Mouse (Mus musculus) neural tube, embryonic 15.5 days (tissue): ENCODE results near the gene Hoxd11. TPM values are rescaled to one million over a fixed set of nuclear protein-coding genes. Genes with fewer than 3 reads are reported as not detected.
A peak's percentile ranks its signal among the peaks of the same experiment; 100 is the strongest.

ENCODE experiments used
- ATAC-seq: fragments of 200-750 bp; cut with Nextera tagmentation; 2 replicates; pipeline ENCODE4 v1.8.0; 2017; ENCODE audit warnings: mild to moderate bottlenecking, moderate TSS enrichment, moderate library complexity; ENCODE audit not compliant: low FRiP score
- H3K27ac ChIP-seq: fragments of 300-500 bp; sonication (generic); replicated peaks from 2 replicates; pipeline ENCODE4 v1.5.1; 2015; ENCODE audit warnings: mild to moderate bottlenecking, inconsistent platforms
- H3K27me3 ChIP-seq: fragments of 300-500 bp; sonication (generic); replicated peaks from 2 replicates; pipeline ENCODE4 v1.6.1; 2015; ENCODE audit warnings: inconsistent platforms
- H3K36me3 ChIP-seq: fragments of 300-500 bp; sonication (generic); 2 replicates; pipeline ENCODE4 v1.6.1; 2015; ENCODE audit warnings: inconsistent platforms
- H3K4me1 ChIP-seq: fragments of 300-500 bp; sonication (generic); 2 replicates; pipeline ENCODE4 v1.6.1; 2015; ENCODE audit warnings: inconsistent platforms
- H3K4me2 ChIP-seq: fragments of 300-500 bp; sonication (generic); 2 replicates; pipeline ENCODE4 v1.6.1; 2015; ENCODE audit warnings: inconsistent platforms, mild to moderate bottlenecking, moderate library complexity
- H3K4me3 ChIP-seq: fragments of 300-500 bp; sonication (generic); replicated peaks from 2 replicates; pipeline ENCODE4 v1.5.1; 2015; ENCODE audit warnings: mild to moderate bottlenecking, inconsistent platforms
- H3K9ac ChIP-seq: fragments of 300-500 bp; sonication (generic); replicated peaks from 2 replicates; pipeline ENCODE4 v1.6.1; 2015; ENCODE audit warnings: mild to moderate bottlenecking, inconsistent platforms
- H3K9me3 ChIP-seq: fragments of 300-500 bp; sonication (generic); replicated peaks from 2 replicates; pipeline ENCODE4 v1.6.1; 2016; ENCODE audit warnings: inconsistent platforms
- WGBS: fragments of 180-500 bp; shearing (Covaris S2); methylation state at CpG from one replicate; pipeline ENCODE4 v1.1.7; 2015; ENCODE audit warnings: mixed read lengths; 5-methylcytosine and 5-hydroxymethylcytosine counted together
- polyA plus RNA-seq: library from polyadenylated mRNA; unstranded; fragments of >200 nt; fragmentation: Nextera tagmentation; extraction: Ambion mirVana; gene quantifications from 2 replicates; pipeline ENCODE4 v1.2.1, GENCODE M21; 2015

Hoxd11 gene
- polyA plus RNA-seq, 1 experiment from 2014 or later: 4.1 TPM

DNA sequence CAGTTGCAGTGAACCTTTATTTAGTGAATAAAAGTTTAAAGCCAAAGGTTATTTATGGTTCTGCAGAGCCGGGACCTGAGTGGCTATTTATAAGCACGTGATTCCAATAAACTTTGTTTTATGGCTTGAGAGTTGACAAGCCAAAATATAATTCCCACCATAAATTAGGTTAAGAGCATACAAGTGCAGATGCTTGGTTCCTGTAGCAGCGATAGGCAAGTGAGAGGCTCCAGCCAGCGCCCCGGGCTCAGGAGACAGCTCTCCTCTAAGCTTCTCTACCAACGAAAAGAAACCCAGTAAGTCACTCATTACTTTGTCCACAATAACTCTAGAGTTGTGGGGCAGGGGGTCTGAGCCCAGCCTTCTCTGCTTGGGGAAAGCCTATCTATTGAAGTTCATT is 42.5 kb downstream of the Hoxd11 start:
- H3K4me2 ChIP-seq: peak overlapping the region; percentile 60
- H3K27ac ChIP-seq: peak overlapping the region; percentile 81
- peak overlapping the region; percentile 43; the same call in 1 of the 2 replicates for H3K9ac ChIP-seq
- no peaks in the 10 kb centered on the region for H3K36me3 ChIP-seq
- H3K9me3 ChIP-seq: no peaks in the 10 kb centered on the region
- H3K4me1 ChIP-seq: peaks cover 99% of the 10 kb centered on the region
- 6% methylated on average over 6 of the region's 6 CpGs for WGBS
- no peak for ATAC-seq
- peak overlapping the region; percentile 10 for H3K4me3 ChIP-seq
- H3K27me3 ChIP-seq: no peaks in the 10 kb centered on the region

DNA sequence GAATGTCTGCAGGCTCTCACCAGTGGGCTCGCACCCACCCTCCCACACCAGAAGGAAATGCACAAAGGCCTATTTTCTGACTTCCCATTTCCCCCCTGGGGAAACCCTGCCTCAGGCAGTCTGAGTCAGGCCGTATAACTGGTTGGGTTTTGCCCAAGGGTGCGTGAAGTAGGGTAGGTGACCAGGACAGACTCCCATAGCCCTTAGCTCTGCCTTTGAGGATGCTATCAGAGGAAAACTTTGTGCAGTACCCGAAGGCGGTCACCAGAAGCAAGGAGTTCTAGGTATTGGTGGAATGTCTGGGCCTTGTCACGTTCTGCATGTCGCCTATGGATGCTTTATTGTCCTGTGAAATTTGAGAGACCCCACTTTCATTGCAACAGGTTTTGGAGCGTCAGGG is 43.6 kb downstream of the Hoxd11 start:
- H3K4me2 ChIP-seq: peak overlapping the region; percentile 60
- H3K4me1 ChIP-seq: peaks cover 99% of the 10 kb centered on the region
- no peaks in the 10 kb centered on the region for H3K36me3 ChIP-seq
- H3K27ac ChIP-seq: peak overlapping the region; percentile 81
- peak overlapping the region; percentile 10 for H3K4me3 ChIP-seq
- H3K9me3 ChIP-seq: no peaks in the 10 kb centered on the region
- H3K9ac ChIP-seq: peak overlapping the region; percentile 43
- no peak for ATAC-seq
- no peaks in the 10 kb centered on the region for H3K27me3 ChIP-seq
- 14% methylated on average over 8 of the region's 8 CpGs for WGBS

DNA sequence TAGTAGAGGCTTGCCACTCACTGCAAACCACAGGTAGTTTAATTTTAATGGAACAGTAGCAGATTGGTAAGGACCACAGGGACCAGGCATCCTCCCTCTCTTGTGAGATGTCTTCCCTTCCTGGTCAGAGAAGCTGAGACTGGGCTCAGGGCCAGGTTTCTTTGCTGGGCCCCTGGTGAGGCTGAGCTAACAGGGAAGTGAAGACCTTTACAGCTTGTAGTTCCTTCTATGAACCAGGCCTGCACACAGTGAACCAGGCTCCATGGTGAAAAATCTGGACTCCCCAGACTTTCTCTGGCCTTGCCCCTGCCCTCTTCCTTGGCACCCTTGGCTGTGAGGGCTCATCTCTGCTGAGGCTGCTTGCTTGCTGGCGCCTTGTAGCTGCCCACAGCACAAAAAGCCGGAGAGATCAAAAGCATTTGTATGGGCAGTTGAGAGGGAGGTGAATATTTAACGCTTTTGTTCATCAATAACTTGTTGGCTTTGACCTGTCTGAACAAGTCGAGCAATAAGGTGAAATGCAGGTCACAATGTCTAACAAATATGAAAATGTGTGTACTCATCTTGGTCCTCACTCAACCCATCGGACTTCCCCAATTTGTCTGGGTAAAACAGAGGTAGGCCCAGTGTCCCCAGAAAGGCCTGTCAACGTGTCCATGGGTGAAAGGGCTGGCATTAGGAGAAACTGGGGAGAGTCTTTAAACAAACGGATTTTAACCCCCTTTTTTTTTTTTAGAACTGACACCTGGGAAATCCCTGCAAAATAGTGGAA is 45.1 kb downstream of the Hoxd11 start:
- H3K36me3 ChIP-seq: no peaks in the 10 kb centered on the region
- H3K27ac ChIP-seq: peak overlapping the region; percentile 81
- peaks cover 100% of the 10 kb centered on the region for H3K4me1 ChIP-seq
- no peak for ATAC-seq
- peak overlapping the region; percentile 60 for H3K4me2 ChIP-seq
- H3K9me3 ChIP-seq: no peaks in the 10 kb centered on the region
- 20% methylated on average over 7 of the region's 7 CpGs for WGBS
- H3K9ac ChIP-seq: peak overlapping the region; percentile 43
- H3K4me3 ChIP-seq: peak overlapping the region; percentile 10
- H3K27me3 ChIP-seq: no peaks in the 10 kb centered on the region

DNA sequence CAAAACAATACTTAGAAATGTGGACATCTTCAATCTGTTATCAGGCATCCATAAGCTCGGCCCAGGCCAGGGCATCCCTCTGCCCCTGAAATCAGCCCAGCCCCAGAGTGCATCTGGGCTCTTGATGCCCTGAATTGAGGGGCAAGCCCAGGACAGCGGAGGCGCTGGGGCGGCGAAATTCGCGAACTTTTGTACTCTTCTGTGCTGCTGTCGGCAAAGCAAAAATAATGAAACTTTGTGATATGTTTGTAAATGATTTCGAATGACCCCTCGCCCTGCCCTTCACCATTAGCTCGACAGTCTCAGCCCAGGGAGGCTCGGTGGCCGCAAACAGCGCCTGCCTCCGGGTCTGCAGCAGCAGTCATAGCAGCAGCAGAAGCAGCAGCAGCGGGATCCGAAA is 45.8 kb downstream of the Hoxd11 start:
- H3K9me3 ChIP-seq: no peaks in the 10 kb centered on the region
- peaks cover 96% of the 10 kb centered on the region for H3K4me1 ChIP-seq
- peak overlapping the region; percentile 12 for H3K4me3 ChIP-seq
- no peaks in the 10 kb centered on the region for H3K27me3 ChIP-seq
- WGBS: 16% methylated on average over 17 of the region's 17 CpGs
- no peaks in the 10 kb centered on the region for H3K36me3 ChIP-seq
- peak overlapping the region; percentile 81 for H3K27ac ChIP-seq
- peak overlapping the region; percentile 60 for H3K4me2 ChIP-seq
- no peak for ATAC-seq
- peak overlapping the region; percentile 43 for H3K9ac ChIP-seq

DNA sequence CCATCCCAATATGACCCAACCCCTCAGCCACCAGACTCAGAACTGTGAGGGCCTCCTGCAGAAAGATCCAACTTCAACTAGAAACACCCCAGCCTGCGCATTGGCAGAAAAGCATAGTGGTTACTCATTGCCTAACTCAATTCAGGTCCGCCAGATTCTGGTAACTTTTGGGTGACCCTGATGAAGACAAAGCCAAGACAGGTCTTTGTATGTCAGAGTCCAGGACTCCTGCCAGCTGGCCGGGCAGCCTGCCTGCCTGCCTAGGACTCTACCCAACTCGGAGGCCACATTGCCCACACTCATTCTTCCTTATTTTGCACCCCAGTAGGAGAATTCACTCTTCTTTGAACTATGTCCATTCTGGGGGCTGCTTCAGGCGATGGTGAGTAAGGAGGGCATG is 47.2 kb downstream of the Hoxd11 start, which contains the start of gene Gm28230:
Gm28230 (plus strand) TSS at position 178 of the 400 bp plus-strand sequence.
- H3K36me3 ChIP-seq: no peaks in the 10 kb centered on the region
- ATAC-seq: peak; percentile 32; the same call in 1 of the 2 replicates
- H3K27ac ChIP-seq: peak within 1 kb of the TSS; percentile 81
- no peaks in the 10 kb centered on the region for H3K27me3 ChIP-seq
- peak within 1 kb of the TSS; percentile 43 for H3K9ac ChIP-seq
- H3K4me2 ChIP-seq: peak within 1 kb of the TSS; percentile 60
- H3K4me1 ChIP-seq: peaks cover 94% of the 10 kb centered on the region
- H3K9me3 ChIP-seq: no peaks in the 10 kb centered on the region
- 12% methylated on average over 5 of the region's 5 CpGs for WGBS
- peak within 1 kb of the TSS; percentile 38 for H3K4me3 ChIP-seq

DNA sequence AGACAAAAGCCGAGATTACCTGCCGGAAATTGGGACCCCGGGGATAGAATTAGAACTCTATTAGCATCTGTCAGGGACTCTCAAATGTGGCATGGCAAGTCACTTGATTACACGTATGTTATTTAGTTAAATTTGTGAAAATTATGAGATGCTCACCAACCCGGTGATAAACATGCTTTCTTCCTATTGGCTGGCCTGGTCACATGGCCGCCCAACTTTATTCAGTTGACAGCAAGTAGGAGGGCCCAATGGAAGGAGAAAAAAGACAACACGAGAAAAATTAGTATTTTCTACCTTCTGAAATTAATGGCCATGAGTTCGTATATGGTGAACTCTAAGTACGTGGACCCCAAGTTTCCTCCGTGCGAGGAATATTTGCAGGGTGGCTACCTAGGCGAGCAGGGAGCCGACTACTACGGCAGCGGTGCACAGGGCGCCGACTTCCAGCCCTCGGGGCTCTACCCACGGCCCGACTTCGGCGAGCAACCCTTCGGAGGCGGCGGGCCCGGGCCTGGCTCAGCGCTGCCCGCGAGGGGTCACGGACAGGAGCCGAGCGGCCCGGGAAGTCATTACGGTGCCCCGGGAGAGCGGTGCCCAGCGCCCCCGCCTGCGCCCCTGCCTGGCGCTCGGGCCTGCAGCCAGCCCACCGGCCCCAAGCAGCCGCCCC is 47.7 kb downstream of the Hoxd11 start:
- peaks cover 93% of the 10 kb centered on the region for H3K4me1 ChIP-seq
- peak overlapping the region; percentile 40 for H3K9ac ChIP-seq
- ATAC-seq: 0 out of 2 replicates have a peak, but pooled peaks have one; percentile 16

DNA sequence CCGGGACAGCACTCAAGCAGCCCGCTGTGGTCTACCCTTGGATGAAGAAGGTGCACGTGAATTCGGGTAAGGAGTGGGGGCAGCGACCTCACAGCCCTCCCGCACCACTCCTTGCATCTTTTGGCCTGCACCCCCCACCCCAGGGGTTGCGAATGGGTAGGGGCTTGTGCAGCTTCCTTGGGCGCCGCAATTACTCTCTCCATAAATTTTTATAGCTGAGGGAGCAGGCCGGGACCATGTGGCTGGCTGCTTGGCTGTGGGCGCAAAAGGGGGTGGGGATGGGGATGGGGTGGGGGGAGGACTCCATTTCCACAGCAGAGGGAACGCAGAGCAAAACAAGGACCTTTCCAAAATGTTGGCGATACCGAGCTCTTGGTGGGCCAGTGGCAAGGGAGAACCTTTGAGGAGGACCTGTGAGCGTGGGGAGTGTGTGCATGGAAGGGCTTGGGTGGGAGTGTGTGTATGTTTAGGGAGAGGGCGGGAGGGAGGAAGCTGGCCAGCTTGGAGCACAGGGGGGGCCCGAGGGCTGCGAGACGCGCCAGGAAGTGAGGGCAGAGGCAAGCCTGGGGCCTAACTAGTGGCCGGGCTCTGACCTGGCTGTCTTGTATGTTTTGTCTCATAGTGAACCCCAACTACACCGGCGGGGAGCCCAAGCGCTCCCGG is 48.4 kb downstream of the Hoxd11 start:
- peak; percentile 29; the same call in 1 of the 2 replicates for ATAC-seq
- H3K4me3 ChIP-seq: peak overlapping the region; percentile 38
- WGBS: 5% methylated on average over 24 of the region's 25 CpGs
- H3K4me1 ChIP-seq: peaks cover 93% of the 10 kb centered on the region
- peak overlapping the region; percentile 60 for H3K4me2 ChIP-seq
- no peaks in the 10 kb centered on the region for H3K36me3 ChIP-seq
- H3K9ac ChIP-seq: peak overlapping the region; percentile 40
- no peaks in the 10 kb centered on the region for H3K27me3 ChIP-seq
- no peaks in the 10 kb centered on the region for H3K9me3 ChIP-seq
- peak overlapping the region; percentile 81 for H3K27ac ChIP-seq

More for the DNA sequence above, 47.7 kb downstream of the Hoxd11 start:
- Histone ChIP-seq H3K27me3 (no peaks in the 10 kb centered on the region), H3K4me2 (peak overlapping the region; percentile 60), H3K9me3 (no peaks in the 10 kb centered on the region), H3K27ac (peak overlapping the region; percentile 81), H3K4me3 (peak overlapping the region; percentile 38), H3K36me3 (no peaks in the 10 kb centered on the region)
- 1% methylated on average over 31 of the region's 43 CpGs for WGBS

DNA sequence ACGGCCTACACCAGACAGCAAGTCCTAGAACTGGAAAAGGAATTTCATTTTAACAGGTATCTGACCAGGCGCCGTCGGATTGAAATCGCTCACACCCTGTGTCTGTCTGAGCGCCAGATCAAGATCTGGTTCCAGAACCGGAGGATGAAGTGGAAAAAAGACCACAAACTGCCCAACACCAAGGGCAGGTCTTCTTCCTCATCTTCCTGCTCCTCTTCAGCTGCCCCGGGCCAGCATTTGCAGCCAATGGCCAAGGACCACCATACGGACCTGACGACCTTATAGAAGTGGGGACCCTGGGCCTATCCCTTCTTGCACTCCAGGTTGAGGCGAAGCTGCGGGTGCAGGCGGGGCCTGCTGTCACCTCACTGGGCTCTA is 48.9 kb downstream of the Hoxd11 start:
- H3K27ac ChIP-seq: peak overlapping the region; percentile 81
- 17% methylated on average over 13 of the region's 13 CpGs for WGBS
- H3K27me3 ChIP-seq: no peaks in the 10 kb centered on the region
- H3K4me3 ChIP-seq: peak overlapping the region; percentile 38
- H3K4me2 ChIP-seq: peak overlapping the region; percentile 60
- no peaks in the 10 kb centered on the region for H3K36me3 ChIP-seq
- H3K9me3 ChIP-seq: no peaks in the 10 kb centered on the region
- peak overlapping the region; percentile 40 for H3K9ac ChIP-seq
- no peak for ATAC-seq
- peaks cover 92% of the 10 kb centered on the region for H3K4me1 ChIP-seq

DNA sequence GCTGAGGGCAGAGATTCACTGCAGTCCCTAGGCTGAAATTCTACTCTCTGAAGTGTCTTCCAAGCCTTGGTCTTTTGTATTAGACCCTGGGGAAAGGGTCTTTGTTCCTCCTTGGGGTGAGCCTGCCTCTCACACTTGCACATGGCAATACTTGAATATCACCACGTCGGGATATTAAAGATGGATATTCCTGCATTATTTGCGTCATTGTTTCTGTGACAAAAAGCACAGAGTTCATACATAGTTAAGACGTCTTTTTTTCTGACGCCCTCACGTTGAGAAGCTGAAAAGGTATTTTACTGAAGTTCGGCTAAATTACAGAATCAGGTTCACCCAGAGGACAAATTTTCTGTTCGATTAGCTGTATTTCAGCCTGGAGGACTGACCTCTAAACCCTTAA is 51.0 kb downstream of the Hoxd11 start:
- Histone ChIP-seq H3K4me1 (peaks cover 92% of the 10 kb centered on the region), H3K36me3 (no peaks in the 10 kb centered on the region), H3K4me3 (no peak overlapping the region), H3K27ac (peak overlapping the region; percentile 91), H3K27me3 (no peaks in the 10 kb centered on the region), H3K9me3 (no peaks in the 10 kb centered on the region), H3K4me2 (peak overlapping the region; percentile 58; the same call in 1 of the 2 replicates), H3K9ac (no peak overlapping the region; the same call in 1 of the 2 replicates)
- no peak for ATAC-seq
- WGBS: 15% methylated on average over 8 of the region's 8 CpGs

DNA sequence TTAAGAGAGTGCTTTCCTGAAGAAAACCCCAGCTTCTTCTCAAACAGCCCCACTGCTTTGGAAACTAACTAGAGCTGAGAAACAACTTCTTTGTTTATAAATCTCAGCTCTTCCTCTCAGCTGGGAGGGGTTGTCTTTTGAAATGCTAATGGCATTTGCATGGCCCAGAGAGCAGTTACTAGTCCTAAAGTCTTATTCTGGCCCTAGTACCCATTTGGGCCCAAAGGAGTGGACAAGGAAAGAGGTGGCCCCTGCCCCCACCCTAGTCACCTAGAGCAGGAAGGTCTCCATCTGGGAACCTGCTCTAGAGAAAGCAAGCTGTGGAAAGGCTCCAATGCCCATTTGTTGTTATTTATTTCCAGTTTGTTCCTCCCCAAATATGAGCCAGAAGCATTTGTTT is 51.7 kb downstream of the Hoxd11 start:
- Histone ChIP-seq H3K27me3 (no peaks in the 10 kb centered on the region), H3K36me3 (no peaks in the 10 kb centered on the region), H3K9me3 (no peaks in the 10 kb centered on the region), H3K9ac (no peak overlapping the region), H3K27ac (peak overlapping the region; percentile 91), H3K4me3 (no peak overlapping the region), H3K4me2 (peak overlapping the region; percentile 58), H3K4me1 (peaks cover 92% of the 10 kb centered on the region)
- ATAC-seq: no peak

DNA sequence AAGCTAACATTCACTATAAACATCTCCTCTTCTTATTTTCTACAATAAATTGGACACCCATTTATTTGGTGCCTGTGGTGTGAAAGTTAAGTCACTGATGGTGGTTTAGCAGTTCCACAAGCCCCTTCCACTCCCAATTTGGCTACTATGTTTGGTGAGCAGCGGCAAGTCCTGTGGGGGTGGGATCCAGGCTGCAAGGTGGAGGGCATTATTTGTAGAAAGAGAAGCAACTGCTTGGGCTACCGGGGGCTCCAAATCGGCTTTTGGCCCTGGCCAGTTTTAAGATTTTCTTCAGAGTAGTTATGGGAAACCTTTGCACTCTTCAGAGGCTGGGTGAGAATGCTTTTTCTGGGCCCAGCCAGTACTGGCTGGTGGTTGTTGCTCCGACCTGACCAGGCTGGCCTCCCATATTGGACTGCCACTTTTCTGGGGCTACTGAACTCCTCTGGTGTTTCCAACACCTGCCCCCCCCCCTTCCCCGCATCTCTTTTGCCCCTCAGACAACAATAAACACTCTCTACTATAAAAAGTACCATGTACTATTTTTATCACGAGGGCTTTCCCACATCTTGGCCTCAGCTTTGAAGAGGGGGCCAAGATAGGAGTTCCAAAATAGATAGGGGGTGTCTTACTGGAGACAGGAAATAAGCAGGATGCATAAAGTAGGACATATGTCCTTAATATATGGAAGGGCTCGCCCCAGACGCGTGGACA is 52.6 kb downstream of the Hoxd11 start:
- Histone ChIP-seq H3K4me1 (peaks cover 92% of the 10 kb centered on the region), H3K36me3 (no peaks in the 10 kb centered on the region), H3K27me3 (no peaks in the 10 kb centered on the region), H3K27ac (peak overlapping the region; percentile 91), H3K9ac (peak overlapping the region; percentile 45), H3K9me3 (no peaks in the 10 kb centered on the region), H3K4me2 (peak overlapping the region; percentile 58), H3K4me3 (peak overlapping the region; percentile 30; the same call in 1 of the 2 replicates)
- 6% methylated on average over 9 of the region's 9 CpGs for WGBS
- no peak for ATAC-seq
